Mouse (Mus musculus): ENCODE measurements around the gene Rab5a.

GRCm38 (mm10) chr17:53488291-53489006 lies 9.4 kb downstream of the Rab5a start:
- no peak for TF ChIP-seq CTCF (IDR thresholded peaks at IDR 0.05; ENCODE audit: low read depth)
- no peak for TF ChIP-seq EP300 (optimal IDR thresholded peaks at IDR 0.05)
